Mouse (Mus musculus) T-helper 17 cell (primary cell): ENCODE measurements around the gene Itga7.

ENCODE experiments used
- in situ Hi-C, 2 experiments: fragments of 300-600 bp; cut with MboI, MseI; formaldehyde crosslinking; loops; 1 replicate in 1 of 2; 2 replicates in 1 of 2; pipeline ENCODE4 v1.15.1; 2025; ENCODE audit warnings: high pct_unique_total_duplicates in 2 of 2

Itga7 gene

GRCm38 (mm10) chr10:128910066-128910841 lies 23.4 kb upstream of the Itga7 start:
- in situ Hi-C loops = no loop called here

GRCm38 (mm10) chr10:128911430-128911829 lies 22.2 kb upstream of the Itga7 start:
- in situ Hi-C loops = no loop called here

- in situ Hi-C loops = no loop called here
Observed at GRCm38 (mm10) chr10:128912268-128912667, 21.4 kb upstream of the Itga7 start.

- in situ Hi-C loops = no loop called here
Observed at GRCm38 (mm10) chr10:128912791-128913190, 20.8 kb upstream of the Itga7 start.

- in situ Hi-C loops = no loop called here
Observed at GRCm38 (mm10) chr10:128913219-128913618, 20.4 kb upstream of the Itga7 start.

GRCm38 (mm10) chr10:128913696-128914095 lies 19.9 kb upstream of the Itga7 start:
- in situ Hi-C loops = no loop called here

- in situ Hi-C loops = no loop called here
Observed at GRCm38 (mm10) chr10:128915550-128915949, 18.1 kb upstream of the Itga7 start.

GRCm38 (mm10) chr10:128916665-128917064 lies 17.0 kb upstream of the Itga7 start:
- in situ Hi-C loops = no loop called here

- in situ Hi-C loops = no loop called here
Observed at GRCm38 (mm10) chr10:128917400-128917799, 16.2 kb upstream of the Itga7 start.

- in situ Hi-C loops = no loop called here
Observed at GRCm38 (mm10) chr10:128918246-128918645, 15.4 kb upstream of the Itga7 start.

- in situ Hi-C loops = no loop called here
Observed at GRCm38 (mm10) chr10:128919203-128919631, 14.4 kb upstream of the Itga7 start.

- in situ Hi-C loops = loop anchor here in 1 of 2 experiments (10.0 kb wide), 1 partner anchor 965 kb away; no protein-coding TSS in a partner anchor
Observed at GRCm38 (mm10) chr10:128919966-128920365, 13.7 kb upstream of the Itga7 start.

GRCm38 (mm10) chr10:128920736-128921161 lies 12.9 kb upstream of the Itga7 start:
- in situ Hi-C loops = loop anchor here in 1 of 2 experiments (10.0 kb wide), 1 partner anchor 966 kb away; no protein-coding TSS in a partner anchor

- in situ Hi-C loops = loop anchor here in 1 of 2 experiments (10.0 kb wide), 1 partner anchor 966 kb away; no protein-coding TSS in a partner anchor
Observed at GRCm38 (mm10) chr10:128921251-128921650, 12.4 kb upstream of the Itga7 start.

GRCm38 (mm10) chr10:128921883-128922821 lies 11.5 kb upstream of the Itga7 start:
- in situ Hi-C loops = loop anchor here in 1 of 2 experiments (10.0 kb wide), 1 partner anchor 967 kb away; no protein-coding TSS in a partner anchor

GRCm38 (mm10) chr10:128922822-128923012 lies 10.9 kb upstream of the Itga7 start, which contains the start of gene Rdh5:
Rdh5 (minus strand) TSS chr10:128922888.
- in situ Hi-C loops = loop anchor here in 1 of 2 experiments (10.0 kb wide), 1 partner anchor 968 kb away; no protein-coding TSS in a partner anchor

GRCm38 (mm10) chr10:128923013-128923691 lies 10.5 kb upstream of the Itga7 start:
- in situ Hi-C loops = loop anchor here in 1 of 2 experiments (10.0 kb wide), 1 partner anchor 968 kb away; no protein-coding TSS in a partner anchor

- in situ Hi-C loops = loop anchor here in 1 of 2 experiments (10.0 kb wide), 1 partner anchor 969 kb away; no protein-coding TSS in a partner anchor
Observed at GRCm38 (mm10) chr10:128923935-128924334, 9.7 kb upstream of the Itga7 start, which contains the start of gene Bloc1s1. Bloc1s1 (minus strand) TSS chr10:128924035.

- in situ Hi-C loops = loop anchor here in 1 of 2 experiments (10.0 kb wide), 1 partner anchor 974 kb away; no protein-coding TSS in a partner anchor
Observed at GRCm38 (mm10) chr10:128928356-128928755, 5.3 kb upstream of the Itga7 start.

GRCm38 (mm10) chr10:128929638-128930378 lies 3.8 kb upstream of the Itga7 start:
- in situ Hi-C loops = loop anchor here in 1 of 2 experiments (10.0 kb wide), 1 partner anchor 975 kb away; no protein-coding TSS in a partner anchor
